Mouse (Mus musculus): Measurements from ENCODE around the gene Pogk. TPM values are rescaled to one million over a fixed set of nuclear protein-coding genes. Genes with fewer than 3 reads are reported as not detected.
A peak's percentile ranks its signal among the peaks of the same experiment; 100 is the strongest.

Gene Pogk
- total RNA-seq (2014; fragmentation: Nextera tagmentation) (3.6 and 8.2 TPM in 2 replicates), total RNA-seq (2017) (4.6 and 5.3 TPM in 2 replicates)

DNA sequence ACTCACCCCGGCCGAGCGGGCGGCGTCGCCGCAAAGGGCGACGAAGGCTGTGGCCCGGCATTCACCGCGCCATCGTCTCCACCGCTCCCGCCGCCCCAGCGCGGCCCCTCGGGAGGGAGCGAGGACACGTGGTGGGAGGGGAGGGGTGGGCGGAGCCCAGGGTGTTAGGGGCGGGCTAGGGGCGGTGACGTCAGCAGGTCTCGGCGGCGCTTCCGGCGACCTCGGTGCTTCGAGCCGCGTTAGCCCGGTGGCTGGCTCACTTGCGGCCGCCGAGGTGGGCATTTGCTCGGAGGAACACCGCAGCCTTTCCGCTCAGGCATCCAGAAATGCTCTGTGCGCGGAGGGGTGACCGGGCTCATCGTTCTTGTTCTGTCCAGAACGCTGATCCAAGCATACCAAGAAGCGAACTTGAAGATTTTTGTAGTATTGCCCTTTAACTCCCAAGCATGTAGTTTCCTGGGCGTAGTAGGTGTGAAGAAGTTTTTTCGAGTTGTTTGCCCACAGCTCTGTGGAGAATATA is at the start of gene Pogk:
Gene Pogk (minus strand): TSS at position 163 of the 520 bp plus-strand sequence.
- peak; percentile 91 for ATAC-seq (replicated peaks; ENCODE audit: low FRiP score, low TSS enrichment, poor library complexity, severe bottlenecking)

DNA sequence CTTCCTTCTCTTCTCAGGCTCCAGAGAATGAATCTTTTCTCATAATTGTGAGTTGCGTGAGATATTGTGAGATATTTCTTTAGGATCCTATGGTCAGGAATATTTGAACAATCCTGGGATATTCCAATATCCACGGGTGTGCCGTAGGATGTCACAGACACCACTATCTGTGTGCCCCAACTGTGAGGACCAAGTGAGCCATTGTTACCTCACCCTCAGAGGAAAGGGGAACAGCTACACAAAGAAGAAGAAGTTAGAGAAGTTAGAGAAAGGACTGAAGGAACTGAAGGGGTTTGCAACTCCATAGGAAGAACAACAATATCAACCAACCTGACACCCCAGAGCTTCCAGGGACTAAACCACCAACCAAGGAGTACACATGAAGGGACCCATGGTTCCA is 32.3 kb upstream of the Pogk start:
- no peak for ATAC-seq (replicated peaks; ENCODE audit: low FRiP score, low TSS enrichment, poor library complexity, severe bottlenecking)

DNA sequence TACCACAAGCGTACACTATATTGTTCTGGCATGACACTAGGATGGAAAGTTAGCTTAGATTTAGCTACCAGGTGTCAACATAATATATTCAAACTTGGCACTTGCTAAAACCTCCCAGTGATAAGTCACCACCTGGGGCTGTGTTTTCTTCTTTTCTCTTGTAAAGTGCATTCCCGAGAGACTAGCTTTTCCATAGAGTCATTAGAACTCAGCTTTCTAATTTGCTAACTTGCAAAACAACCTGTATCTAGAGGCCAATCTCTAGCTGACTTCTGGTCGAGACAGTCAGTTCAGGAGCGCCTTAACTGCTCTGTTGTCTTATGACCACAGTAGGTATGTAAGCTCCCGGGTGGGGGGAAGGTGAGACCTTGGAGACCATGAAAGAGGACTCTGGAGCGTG is 29.8 kb upstream of the Pogk start:
- ATAC-seq (replicated peaks; ENCODE audit: low FRiP score, low TSS enrichment, poor library complexity, severe bottlenecking): no peak

DNA sequence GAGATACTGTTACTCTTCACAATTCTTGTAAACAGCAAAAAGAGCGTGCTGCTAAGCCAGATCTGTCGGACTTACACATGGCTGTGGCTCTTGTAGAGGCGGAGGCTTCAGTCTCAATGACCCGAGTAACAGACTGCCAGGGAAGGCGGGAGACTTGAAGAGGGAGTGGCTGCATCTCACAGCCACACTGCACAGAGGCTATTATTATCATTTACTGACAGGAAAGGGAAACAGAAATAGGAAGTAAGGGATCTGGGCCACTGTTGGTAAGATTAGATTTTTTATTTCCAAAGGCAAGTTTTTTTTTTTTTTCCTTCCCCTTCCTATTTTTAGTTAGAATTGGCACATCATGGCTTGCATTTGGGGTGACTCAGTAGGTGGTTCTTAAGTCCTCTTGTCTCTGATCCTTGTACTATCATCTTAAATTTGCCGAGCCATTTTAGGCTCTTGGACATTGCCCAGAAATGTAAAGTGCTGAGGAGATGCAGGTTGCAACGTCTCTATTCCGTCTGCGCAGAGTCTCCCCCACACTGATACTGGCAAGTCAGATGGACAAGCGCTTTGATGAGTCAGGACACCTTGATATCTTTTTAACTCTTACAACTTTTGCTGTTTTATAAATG is 20.3 kb upstream of the Pogk start:
- ATAC-seq (replicated peaks; ENCODE audit: low FRiP score, low TSS enrichment, poor library complexity, severe bottlenecking): peak; percentile 93

DNA sequence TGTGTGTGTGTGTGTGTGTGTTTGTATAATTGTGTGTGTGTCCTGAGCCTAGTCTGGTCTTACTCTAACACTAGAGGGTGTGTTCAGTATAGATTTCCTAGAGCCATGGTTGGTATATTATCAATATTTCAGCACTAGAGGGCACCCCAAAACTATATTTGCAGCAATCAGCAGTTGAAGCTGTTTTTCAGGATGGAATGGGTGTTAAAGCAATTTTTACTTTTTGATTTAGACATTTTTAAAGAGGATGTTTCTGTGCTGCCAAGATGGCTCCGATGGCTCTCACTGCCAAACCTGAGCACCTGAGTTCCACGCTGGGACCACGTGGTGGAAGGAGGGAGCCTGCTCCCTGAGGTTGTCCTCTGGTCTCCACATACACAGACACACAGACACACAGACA is 19.4 kb upstream of the Pogk start:
- ATAC-seq (replicated peaks; ENCODE audit: low FRiP score, low TSS enrichment, poor library complexity, severe bottlenecking): peak; percentile 81

DNA sequence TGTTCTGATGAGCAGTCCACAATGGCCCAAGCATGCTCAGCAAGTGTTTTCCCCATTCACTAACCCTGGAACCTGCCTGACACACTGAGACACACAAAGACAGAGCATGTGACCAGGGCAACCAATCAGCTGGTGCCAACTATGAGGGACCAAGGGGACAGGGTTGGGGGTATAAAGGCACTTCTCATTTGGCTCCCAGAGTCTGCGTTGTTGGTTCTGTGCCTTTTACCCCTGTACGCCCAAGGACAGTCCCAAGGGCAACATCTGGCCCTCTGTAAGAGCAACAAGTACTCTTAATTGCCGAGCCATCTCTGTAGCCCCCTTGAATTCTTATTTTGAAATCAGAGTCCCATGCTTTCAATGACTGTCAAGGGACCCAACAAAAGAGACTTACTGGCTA is 2.6 kb upstream of the Pogk start:
- ATAC-seq (replicated peaks; ENCODE audit: low FRiP score, low TSS enrichment, poor library complexity, severe bottlenecking): no peak

DNA sequence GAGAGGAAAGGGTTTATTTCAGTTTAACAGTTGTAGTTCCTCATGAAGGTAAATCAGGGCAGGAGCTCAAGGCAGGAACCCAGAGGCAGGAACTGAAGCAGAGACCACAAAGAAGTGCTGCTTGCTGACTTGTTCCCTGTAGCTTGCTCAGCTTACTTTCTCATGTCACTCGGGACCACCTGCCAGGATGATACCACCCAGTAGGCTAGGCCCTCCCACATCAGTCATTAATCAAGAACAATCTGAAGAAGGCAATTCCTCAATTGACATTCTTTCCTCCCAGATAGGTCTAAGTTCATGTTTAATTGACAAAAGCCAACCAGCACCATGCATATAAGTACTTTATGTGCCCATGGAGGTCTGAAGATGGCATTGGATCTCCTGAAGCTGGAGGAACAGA is 1.9 kb upstream of the Pogk start:
- ATAC-seq (replicated peaks; ENCODE audit: low FRiP score, low TSS enrichment, poor library complexity, severe bottlenecking): no peak

DNA sequence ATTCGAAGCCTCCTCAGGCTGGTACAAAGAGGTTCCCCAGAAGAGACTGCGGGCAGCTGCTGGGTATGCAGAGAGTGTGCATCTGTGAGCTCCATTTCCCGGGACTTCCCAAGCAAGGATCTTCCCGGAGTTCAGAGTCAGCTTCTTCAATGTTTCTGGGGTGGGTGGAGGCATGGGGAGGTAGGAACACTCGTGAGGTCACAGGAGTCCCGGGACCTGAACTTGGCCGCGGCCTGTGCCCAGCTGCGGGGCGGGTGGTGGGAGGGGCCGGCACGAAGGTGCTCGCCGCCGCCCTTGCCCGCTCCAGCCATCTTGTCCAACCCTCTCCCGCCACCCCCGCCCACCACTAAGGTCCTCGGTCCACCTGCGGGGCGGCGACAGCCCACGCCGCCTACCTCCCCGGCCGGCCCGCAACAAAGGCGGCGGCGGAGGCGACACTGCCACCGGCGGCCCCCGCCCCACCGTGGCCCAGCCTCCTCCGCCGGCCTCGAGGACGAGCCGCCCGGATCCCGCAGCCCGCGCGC is 424 bp downstream of the Pogk start:
- peak; percentile 26 for ATAC-seq (replicated peaks; ENCODE audit: low FRiP score, low TSS enrichment, poor library complexity, severe bottlenecking)

DNA sequence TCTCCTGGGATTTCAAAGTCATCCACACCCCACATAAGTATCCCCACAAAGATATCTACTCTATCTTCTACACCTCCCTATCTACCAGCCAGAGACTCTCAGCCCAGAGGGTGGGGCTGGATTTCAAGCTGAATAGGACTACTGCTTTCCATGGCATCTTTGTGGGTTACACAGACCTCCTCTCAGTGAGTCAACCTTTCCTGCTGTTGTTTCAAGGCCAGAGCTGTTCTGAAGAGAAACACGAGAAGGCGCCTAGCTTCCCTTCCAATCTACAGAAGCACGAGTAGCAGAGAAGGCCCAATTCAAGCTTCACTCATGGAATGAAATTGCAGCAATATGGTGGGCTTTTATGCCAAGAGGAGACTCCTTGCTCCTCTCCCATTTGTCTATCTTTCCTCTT is 5.8 kb downstream of the Pogk start:
- ATAC-seq (replicated peaks; ENCODE audit: low FRiP score, low TSS enrichment, poor library complexity, severe bottlenecking): no peak; the same call in 1 of the 2 replicates

DNA sequence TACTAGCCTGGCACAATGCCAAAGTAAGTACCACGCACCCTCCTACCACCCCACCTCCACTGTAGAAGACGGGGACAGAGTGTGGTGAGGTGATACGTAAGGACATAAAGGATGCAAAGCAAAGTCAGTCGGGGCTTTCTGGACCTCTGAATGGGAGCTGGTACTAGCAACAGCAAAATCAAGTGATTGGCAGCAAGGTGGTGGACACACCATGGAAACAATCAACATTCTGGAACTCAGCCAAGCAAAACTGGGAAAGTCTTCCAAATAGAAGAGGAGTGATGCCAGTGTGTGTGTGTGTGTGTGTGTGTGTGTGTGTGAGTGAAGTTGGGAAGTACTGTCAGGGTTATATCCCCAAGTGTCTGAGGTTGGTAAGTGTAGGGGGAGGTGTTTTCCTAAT is 7.7 kb downstream of the Pogk start:
- ATAC-seq (replicated peaks; ENCODE audit: low FRiP score, low TSS enrichment, poor library complexity, severe bottlenecking): no peak

DNA sequence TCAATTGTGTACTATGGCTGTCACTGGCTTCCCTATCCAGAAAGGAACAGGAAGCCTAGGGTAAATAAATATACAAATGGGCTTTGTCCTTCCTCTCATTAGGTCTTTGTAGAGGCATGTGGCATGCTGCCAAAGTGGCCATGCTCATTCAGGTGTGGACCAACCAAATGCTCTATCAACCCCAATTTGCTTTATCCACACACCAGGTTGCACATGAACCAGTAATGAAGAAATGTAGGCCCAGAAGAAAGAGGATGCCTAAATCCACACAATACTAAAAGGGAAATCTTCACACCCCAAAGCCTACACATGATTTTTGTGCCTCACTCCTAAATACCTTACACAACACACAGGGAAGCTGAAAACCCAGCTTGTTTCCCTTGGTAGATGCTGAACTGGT is 8.2 kb downstream of the Pogk start:
- no peak for ATAC-seq (replicated peaks; ENCODE audit: low FRiP score, low TSS enrichment, poor library complexity, severe bottlenecking)

DNA sequence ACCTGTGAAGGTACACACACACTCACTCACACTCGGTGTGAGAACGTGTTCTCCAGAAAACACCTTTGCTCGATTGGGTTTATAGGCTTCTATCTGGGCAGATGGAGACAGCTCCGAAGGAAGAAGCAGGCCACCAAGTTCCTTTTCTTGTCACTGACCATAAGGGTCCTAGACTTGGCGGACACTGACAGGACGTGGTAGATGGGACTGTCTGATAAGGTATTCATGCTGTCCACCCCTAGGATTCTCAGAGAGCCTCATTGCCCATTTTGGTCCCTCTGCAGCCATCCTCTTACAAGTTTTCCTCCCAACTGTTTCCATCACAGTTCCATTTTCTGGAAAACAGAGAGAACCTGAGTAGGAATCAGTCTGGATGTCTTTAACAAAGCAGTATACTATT is 13.3 kb downstream of the Pogk start:
- ATAC-seq (replicated peaks; ENCODE audit: low FRiP score, low TSS enrichment, poor library complexity, severe bottlenecking): no peak

DNA sequence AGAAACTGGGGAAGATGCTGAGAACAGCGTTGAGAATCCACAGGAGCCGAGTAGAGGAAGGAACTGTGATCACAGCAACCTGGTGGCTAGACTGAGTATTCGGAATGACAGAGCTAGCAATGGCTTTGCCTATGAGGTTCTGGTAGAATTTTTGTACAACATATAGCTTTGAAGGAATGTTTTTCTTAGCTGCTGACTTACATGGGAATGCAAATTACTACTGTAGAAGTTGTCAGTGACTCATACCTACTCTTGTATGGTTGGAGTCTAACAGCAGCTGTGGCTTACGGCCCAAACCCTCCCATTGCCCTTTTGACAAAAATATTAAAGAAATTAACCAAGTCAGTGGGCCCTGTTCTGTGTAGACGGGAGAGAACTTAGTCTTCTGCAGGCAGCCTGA is 14.0 kb downstream of the Pogk start:
- no peak for ATAC-seq (replicated peaks; ENCODE audit: low FRiP score, low TSS enrichment, poor library complexity, severe bottlenecking)

DNA sequence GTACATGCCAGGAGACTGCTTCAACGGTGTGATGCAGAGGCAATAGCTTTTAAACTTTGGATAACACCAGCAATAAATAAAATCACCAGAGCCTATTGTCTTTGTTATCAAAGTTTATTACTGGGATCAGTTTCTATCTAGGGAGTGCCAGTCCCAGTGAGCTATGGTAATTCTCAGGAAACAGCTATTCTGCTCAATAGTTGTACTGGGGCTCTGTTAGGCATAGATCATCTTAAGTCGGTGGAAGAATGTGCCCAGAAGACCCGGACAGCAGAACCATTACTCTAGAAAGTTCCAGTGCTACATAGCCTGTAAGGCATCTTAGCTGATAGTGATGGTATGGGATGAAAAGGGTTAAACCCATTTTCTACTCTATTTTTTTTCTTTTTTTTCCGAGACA is 14.9 kb downstream of the Pogk start:
- ATAC-seq (replicated peaks; ENCODE audit: low FRiP score, low TSS enrichment, poor library complexity, severe bottlenecking): no peak

DNA sequence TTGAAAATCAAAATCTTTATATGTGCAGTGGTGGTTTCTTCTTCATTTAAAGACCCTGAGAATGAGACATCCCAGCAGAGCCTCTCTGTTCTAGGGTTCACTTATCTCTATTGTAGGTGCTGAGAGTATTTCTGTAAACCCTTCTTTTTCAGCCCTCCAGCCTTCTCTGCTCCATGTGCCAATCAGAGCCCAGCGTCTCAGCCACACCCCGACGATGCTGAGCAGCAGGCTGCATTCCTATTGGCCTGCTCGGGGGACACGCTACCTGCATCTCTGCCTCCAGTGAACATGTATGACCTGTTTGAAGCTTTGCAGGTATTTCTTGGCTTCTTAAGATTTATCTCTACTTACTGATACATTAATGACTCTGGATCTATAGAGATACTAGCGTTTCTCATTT is 18.0 kb downstream of the Pogk start:
- ATAC-seq (replicated peaks; ENCODE audit: low FRiP score, low TSS enrichment, poor library complexity, severe bottlenecking): no peak

DNA sequence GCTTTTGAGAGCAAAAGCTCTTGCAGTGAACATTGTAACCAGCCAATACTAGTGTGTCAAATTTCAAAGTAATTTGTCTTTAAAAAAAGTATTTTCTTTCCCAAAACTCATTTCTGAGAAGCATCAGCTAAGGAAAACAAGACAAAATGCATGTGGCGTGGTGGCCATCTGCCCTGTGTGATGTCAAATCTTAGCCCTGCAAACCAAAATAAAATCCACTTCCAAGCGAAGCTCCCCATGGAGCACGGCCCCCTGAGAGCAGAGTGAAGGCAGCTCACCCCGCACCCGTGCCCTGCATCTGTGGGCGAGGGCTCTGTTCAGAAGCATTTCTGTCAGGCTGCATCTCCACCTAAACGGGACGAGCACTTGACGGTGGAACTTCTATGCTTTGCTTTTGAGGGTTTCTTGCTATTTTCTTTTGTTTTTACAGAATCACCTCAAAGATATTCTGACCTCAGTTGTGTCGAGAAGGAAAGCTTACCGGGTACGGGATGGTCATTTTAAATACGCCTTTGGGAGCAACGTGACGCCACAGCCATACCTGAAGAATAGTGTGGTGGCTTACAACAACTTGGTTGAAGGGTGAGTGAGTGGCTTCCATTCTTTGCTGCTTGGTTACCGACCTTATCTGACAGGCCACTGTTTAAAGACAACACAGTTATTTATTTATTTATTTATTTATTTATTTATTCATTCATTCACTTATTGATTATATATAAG is 20.1 kb downstream of the Pogk start:
- no peak for ATAC-seq (replicated peaks; ENCODE audit: low FRiP score, low TSS enrichment, poor library complexity, severe bottlenecking)

DNA sequence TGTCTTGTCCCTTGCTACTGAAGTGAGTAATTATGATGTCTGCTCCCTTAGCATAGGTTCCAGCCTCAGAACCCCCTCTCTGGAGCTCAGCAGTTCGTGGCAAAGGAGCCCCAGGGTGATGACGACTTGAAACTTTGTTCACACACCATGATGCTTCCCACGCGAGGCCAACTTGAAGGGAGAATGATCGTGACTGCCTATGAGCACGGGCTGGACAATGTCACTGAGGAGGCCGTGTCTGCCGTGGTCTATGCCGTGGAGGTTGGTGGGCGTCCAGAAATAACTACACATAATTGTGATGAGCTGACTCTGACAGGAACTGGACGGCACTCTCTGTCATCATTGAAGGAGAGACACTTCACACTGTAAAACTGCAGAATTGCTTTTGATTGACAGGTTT is 21.2 kb downstream of the Pogk start:
- ATAC-seq (replicated peaks; ENCODE audit: low FRiP score, low TSS enrichment, poor library complexity, severe bottlenecking): no peak

DNA sequence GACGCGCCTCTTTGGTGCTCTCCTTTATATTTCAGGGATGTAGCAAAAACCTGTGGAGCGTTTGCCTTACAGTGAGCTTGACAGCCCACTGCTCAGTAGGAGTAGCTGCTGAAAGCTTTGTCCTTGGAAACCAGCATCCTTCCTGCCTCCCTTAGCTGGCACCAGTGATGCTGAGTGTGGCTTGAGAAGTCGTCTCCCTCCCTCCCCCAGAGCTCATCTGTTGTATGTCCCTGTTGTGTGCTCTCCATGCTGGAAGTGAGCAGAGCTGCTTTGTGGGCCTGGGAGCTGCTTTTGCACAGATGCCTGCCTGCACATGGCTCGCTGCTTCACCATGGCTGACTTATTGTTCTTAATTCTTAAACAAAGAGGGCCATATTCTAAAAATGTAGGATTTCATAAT is 24.2 kb downstream of the Pogk start:
- ATAC-seq (replicated peaks; ENCODE audit: low FRiP score, low TSS enrichment, poor library complexity, severe bottlenecking): no peak

DNA sequence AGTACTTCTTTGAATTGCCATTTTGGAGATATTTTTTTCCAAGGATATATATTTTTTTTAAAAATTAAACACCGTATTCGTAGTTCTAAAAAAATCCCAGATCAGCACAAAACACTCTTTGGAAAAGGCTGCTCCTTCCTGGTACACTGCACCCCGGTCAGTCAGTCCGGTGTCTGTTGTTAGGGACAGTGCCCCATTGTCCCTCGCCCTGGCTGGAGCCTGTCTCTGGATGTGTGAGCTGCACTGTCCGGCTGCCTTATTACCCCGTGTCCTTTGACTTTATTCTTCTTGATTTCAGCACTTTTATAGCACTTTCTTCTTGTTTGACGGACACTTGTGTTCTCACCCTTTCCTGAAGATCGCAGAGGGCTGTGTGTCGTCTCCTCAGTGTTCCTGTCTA is 25.0 kb downstream of the Pogk start:
- no peak for ATAC-seq (replicated peaks; ENCODE audit: low FRiP score, low TSS enrichment, poor library complexity, severe bottlenecking)

DNA sequence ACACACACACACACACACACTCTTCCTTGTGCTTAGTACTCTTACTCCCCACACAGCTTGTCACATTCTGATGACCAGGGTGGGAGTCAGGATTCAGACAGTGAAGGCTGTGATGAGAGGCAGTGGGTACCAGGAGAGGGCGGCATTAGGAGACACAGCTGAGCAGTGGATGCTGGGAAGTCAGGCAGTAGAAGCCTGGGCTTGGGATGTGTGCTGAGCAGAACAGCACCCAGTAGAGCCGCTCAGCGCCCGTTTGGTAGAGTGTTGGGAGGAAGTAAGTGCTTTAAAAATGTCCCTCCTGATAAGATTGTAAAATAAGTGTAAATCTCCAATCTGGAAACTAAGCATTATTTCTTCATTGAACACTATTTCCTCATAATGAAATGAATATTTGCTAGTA is 27.0 kb downstream of the Pogk start:
- no peak for ATAC-seq (replicated peaks; ENCODE audit: low FRiP score, low TSS enrichment, poor library complexity, severe bottlenecking)

DNA sequence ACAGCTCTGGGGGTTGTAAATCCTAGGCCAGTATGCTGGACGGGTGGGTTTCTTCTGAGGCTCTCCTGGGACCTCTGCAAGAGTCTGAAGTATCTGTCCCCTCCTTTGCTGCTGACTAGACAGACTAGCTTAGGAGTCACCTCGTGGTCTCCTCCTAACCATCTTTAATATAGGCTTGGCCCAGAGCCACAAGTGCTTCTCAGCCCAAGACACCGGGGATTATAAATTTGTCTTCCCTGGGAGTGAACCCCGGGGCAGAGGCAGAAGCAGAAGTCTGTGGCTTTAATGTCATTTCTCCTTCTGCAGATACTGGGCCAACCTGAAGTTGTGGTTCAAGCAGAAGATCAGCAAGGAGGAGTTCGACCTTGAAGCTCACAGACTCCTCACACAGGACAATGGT is 27.8 kb downstream of the Pogk start:
- ATAC-seq (replicated peaks; ENCODE audit: low FRiP score, low TSS enrichment, poor library complexity, severe bottlenecking): no peak

Data from megakaryocyte-erythroid progenitor cell, adult 5-6 weeks (primary cell).